Mouse (Mus musculus) lung, adult 2 months (tissue): ENCODE measurements around the gene C1rb.
"Not testable (repeated sequence)": the region's sequence is repeated elsewhere in the genome, so short reads cannot be mapped to it uniquely, and the experiment has no call there.

Experiments used
- CTCF ChIP-seq: fragments of 200-500 bp; IDR thresholded peaks from 2 replicates; pipeline ENCODE4 v1.5.1; 2011; ENCODE audit warnings: mild to moderate bottlenecking, low read length, control low read depth; ENCODE audit not compliant: insufficient read depth
- POLR2A ChIP-seq: fragments of 200-500 bp; IDR thresholded peaks from 2 replicates; pipeline ENCODE4 v1.6.1; 2011; ENCODE audit warnings: low read depth, mild to moderate bottlenecking, control low read depth, low read length, borderline replicate concordance; ENCODE audit errors: extremely low read depth

DNA sequence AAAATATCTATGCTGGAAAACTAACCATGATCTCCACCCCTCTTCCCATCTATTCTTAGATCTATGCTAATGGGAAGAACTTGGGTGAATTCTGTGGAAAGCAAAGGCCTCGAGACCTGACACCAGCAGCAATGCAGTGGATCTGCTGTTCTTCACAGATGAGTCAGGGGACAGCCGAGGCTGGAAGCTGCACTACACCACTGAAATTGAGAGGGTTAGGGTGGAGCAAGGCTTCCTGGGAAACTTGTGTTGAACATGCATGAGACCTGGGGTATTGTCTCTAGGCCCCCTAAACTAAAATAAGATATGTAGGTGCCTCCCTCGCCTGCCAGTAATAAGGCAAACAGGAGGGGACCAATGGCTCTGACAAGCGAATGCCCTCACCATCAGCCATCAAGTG, 8.9 kb upstream of the C1rb start:
- TF ChIP-seq CTCF, POLR2A: not testable (repeated sequence)
